Mouse (Mus musculus) limb, embryonic 10.5 days (tissue): ENCODE measurements at regions not wholly inside any gene's neighbourhood (a gene's known extent, or its start where the extent isn't known, plus 50 kb on each side); places are given as distances from the start of the nearest gene placed in this dataset.

Source experiments
- DNase-seq: peaks from one replicate; pipeline ENCODE4 v3.0.0-alpha.2; 2017; ENCODE audit warnings: low spot score
- H3K27ac ChIP-seq: fragments of 300-500 bp; sonication (generic); 2 replicates; pipeline ENCODE4 v1.5.1; 2016; ENCODE audit warnings: mild to moderate bottlenecking
- H3K27me3 ChIP-seq: fragments of 300-500 bp; sonication (generic); 2 replicates; pipeline ENCODE4 v1.6.1; 2016; ENCODE audit warnings: low read depth, mild to moderate bottlenecking; ENCODE audit not compliant: poor library complexity, severe bottlenecking
- H3K36me3 ChIP-seq: fragments of 300-500 bp; sonication (generic); 2 replicates; pipeline ENCODE4 v1.6.1; 2016; ENCODE audit warnings: mild to moderate bottlenecking, moderate library complexity
- H3K4me1 ChIP-seq: fragments of 300-500 bp; sonication (generic); 2 replicates; pipeline ENCODE4 v1.6.1; 2016
- H3K4me3 ChIP-seq: fragments of 300-500 bp; sonication (generic); 2 replicates; pipeline ENCODE4 v1.5.1; 2016; ENCODE audit warnings: mild to moderate bottlenecking, moderate library complexity
- H3K9me3 ChIP-seq: fragments of 300-500 bp; sonication (generic); replicated peaks from 2 replicates; pipeline ENCODE4 v1.6.1; 2016; ENCODE audit warnings: mild to moderate bottlenecking
- WGBS: fragments of 180-500 bp; shearing (Covaris S2); methylation state at CpG from one replicate; pipeline ENCODE4 v1.1.7; 2016; 5-methylcytosine and 5-hydroxymethylcytosine counted together

DNA sequence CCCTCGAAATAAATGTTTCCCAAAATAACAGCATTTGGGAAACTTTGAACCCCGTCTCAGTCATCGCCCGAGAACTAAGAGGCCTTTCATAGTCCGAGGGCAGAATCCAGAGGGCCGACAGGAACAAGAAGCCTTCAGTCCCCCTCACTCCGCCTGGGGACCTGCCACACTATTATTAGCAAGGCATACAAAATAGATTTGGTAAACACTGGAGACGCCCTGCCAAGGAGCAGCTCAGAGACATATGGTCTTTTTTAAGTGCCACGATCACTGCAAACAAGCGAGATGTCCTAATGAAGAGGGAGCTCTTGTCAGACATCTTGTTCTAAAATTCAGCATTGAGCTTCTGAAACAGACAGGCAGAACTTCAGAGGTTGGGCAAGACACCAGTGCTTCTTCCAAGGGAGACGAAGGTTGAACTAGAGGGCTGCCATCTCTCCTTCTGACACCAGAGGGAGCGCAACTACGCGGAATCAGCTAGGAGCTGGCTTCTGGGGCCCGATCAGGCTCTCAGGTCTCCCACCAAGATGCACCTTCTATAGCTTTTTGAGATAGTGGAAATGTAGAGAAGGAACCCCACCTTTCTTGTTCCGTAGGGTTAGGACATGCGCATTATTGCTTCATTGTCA lies 226.2 kb downstream of the Rnf144b start:
- H3K4me1 ChIP-seq, result no peaks in the 10 kb centered on the region
- H3K9me3 ChIP-seq, result no peaks in the 10 kb centered on the region
- no peak overlapping the region for H3K27ac ChIP-seq
- WGBS, result 52% methylated on average over 17 of the region's 17 CpGs
- no peaks in the 10 kb centered on the region for H3K27me3 ChIP-seq
- H3K4me3 ChIP-seq, result no peak overlapping the region
- DNase-seq, result peak; percentile 79
- no peaks in the 10 kb centered on the region for H3K36me3 ChIP-seq

DNA sequence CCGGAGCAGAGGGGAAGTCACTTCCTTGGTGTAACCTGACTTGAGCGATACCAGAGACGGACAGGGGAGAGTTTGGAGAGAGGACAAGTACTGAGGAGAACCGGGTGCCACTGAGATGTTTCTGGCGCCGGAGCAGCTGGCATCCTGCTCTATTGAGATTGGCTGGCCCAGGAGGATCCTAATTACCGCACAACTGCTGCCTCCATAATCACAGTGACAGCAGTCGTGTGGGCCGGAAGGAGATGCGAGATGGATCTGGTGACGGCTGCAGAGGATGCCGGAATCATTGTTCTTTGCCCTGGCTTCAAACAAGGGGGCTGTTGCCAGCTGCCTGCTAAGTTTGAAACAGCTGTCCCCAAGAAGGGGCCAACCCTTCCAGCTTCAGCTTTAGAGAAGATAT lies 232.0 kb downstream of the Rnf144b start:
- H3K4me3 ChIP-seq, result no peak overlapping the region
- H3K27ac ChIP-seq, result no peak overlapping the region
- no peaks in the 10 kb centered on the region for H3K27me3 ChIP-seq
- H3K9me3 ChIP-seq, result no peaks in the 10 kb centered on the region
- peaks cover 3% of the 10 kb centered on the region; the same call in 1 of the 2 replicates for H3K4me1 ChIP-seq
- 89% methylated on average over 12 of the region's 12 CpGs for WGBS
- no peaks in the 10 kb centered on the region for H3K36me3 ChIP-seq
- no peak for DNase-seq

DNA sequence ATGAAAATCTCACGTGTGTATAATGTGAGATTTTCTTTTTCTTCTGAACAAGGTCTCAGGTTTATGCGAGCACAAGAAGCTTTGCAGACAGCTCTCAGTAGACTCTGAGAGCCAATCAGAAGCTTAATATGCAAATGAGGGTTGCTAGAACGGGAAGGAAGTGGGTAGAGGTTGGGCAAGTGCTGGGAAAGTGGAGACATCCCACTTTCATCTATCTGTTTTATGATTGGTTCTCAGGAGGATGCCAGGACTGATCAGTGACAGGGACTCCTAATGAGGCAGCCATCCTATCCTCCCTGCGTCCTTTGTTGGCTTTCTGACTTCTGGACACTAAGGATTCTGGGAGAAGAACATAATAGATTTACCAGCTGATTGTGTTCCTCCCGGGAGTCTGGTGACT lies 232.7 kb downstream of the Rnf144b start:
- no peaks in the 10 kb centered on the region for H3K9me3 ChIP-seq
- H3K4me1 ChIP-seq, result peaks cover 3% of the 10 kb centered on the region; the same call in 1 of the 2 replicates
- DNase-seq, result no peak
- no peak overlapping the region for H3K27ac ChIP-seq
- 76% methylated on average over 5 of the region's 5 CpGs for WGBS
- no peaks in the 10 kb centered on the region for H3K36me3 ChIP-seq
- H3K4me3 ChIP-seq, result no peak overlapping the region
- H3K27me3 ChIP-seq, result no peaks in the 10 kb centered on the region

DNA sequence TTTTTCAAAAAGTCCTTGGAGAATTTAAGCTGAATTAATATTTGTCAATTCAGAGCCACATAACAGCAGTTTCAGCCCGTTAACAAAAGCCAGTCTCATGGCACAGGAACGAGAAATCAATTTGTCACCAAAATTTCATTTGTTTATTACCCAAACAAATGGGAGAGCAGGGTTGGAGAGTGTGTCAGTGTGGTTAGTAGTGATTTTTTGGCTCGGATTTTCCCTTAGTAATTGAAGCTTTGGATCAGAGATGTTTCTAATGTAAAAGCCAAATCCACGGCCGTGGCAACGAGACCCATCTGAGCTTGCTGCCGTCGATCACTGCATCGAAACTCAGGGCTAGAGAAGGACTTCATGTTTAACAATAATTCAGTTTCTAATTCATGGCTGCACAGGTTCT lies 236.5 kb downstream of the Rnf144b start:
- no peaks in the 10 kb centered on the region for H3K9me3 ChIP-seq

DNA sequence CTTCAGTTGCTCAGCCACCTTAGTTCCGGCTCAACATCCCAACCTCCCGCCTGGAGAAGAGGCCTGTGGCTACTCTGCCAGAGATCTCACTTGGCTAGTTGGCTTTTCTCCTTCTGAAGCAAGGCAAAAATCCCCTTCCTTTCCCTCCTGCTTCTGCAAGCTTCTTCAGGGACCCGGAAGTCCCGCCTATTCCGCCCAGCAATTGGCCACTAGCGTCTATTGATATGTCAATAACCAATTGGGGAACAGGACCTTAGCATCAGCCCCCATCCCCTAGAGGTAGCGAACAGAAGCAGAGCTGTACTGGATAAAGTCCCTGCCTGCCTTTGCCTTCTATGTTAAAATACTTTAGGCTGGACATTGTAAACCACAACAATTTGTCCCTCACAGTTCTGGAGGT lies 243.3 kb downstream of the Rnf144b start:
- no peaks in the 10 kb centered on the region for H3K36me3 ChIP-seq
- H3K27me3 ChIP-seq, result no peaks in the 10 kb centered on the region
- DNase-seq, result no peak
- H3K4me1 ChIP-seq, result no peaks in the 10 kb centered on the region
- no peak overlapping the region for H3K4me3 ChIP-seq
- 69% methylated on average over 7 of the region's 7 CpGs for WGBS
- no peaks in the 10 kb centered on the region for H3K9me3 ChIP-seq
- H3K27ac ChIP-seq, result no peak overlapping the region

More for the DNA sequence above, 236.5 kb downstream of the Rnf144b start:
- WGBS, result 85% methylated on average over 9 of the region's 9 CpGs
- Histone ChIP-seq H3K4me3 (no peak overlapping the region), H3K4me1 (peaks cover 3% of the 10 kb centered on the region; the same call in 1 of the 2 replicates), H3K27me3 (no peaks in the 10 kb centered on the region), H3K27ac (no peak overlapping the region), H3K36me3 (no peaks in the 10 kb centered on the region)
- DNase-seq, result no peak

DNA sequence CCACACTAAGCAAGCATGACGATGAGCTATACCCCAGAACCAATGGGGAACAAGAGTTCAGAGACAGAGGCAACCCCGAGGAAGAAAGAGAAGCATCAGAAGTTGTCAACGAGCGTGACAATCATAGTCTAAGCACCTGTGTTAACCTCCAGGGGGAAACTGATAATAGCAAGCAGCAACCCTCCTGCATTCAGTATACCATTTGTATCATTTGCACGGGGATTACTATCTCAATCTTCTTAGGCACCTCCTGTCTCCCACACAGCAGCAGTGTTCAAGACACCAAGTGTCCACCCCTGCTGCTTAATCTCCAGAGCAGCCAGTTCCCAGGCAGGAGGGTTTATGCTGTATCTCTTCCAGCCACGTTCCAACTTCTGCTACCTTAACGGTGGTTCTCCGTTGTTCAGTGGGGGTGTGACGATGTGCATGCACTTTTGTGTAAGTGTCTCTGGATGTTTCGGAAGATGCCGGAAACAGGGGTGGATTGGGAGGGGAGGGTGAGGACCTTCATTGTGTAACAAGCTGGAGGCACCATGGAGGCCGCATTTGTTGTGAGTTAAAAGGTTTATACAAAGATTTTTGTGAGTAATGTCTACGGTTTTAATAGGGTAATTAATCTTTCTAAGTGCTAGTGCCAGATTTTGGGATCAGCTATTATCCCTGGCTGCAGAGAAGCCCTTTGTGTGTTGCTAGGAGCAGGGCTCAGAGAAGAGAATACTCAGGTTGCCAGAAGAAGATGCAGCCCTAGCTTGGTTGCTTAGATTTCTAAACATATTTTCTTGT lies 245.8 kb downstream of the Rnf144b start:
- Histone ChIP-seq H3K9me3 (no peaks in the 10 kb centered on the region), H3K27me3 (no peaks in the 10 kb centered on the region), H3K36me3 (no peaks in the 10 kb centered on the region), H3K4me3 (no peak overlapping the region), H3K4me1 (no peaks in the 10 kb centered on the region), H3K27ac (no peak overlapping the region)
- DNase-seq, result no peak
- 75% methylated on average over 13 of the region's 13 CpGs for WGBS

DNA sequence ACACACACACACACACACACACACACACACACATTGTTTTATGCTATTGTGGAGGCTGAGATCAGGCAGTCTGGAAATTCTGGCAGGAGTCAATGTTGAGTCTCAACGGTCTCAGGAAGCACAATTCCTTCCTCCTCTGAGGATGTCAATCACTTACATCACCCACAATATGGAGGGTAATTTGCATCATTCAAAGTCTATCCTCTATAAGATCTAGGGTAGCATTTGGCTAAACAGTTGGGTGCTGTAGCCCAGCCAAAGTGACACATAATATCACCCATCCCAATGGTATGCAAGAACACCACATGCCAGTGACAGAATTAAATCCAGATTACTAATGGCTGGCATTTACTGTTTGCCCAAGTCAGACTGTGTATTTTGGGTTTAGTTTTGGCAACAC lies 252.1 kb downstream of the Rnf144b start:
- H3K27ac ChIP-seq, result no peak overlapping the region
- H3K36me3 ChIP-seq, result no peaks in the 10 kb centered on the region
- no peaks in the 10 kb centered on the region for H3K9me3 ChIP-seq
- 97% methylated on average over 1 of the region's 1 CpGs for WGBS
- H3K27me3 ChIP-seq, result no peaks in the 10 kb centered on the region
- no peaks in the 10 kb centered on the region for H3K4me1 ChIP-seq
- H3K4me3 ChIP-seq, result no peak overlapping the region
- DNase-seq, result no peak

DNA sequence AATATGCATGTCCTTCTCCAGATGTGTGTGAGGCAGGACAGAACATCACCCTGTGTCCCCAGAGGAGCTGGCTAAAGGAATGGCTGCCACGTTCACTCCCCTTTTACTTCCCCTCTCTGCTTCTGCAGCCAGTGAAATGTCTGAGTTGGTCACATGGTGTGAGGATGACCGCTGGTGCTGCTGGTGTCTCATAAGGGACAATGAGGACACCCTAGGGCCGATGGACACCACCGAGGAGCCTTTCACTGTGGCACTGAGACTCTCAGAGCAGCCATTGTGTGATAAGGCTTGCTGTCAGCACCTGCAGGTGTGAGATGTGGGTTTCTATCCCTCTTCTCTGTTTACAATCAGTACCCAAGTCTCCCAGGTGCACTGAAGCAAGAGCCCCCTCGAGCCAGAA lies 268.6 kb downstream of the Rnf144b start:
- DNase-seq, result no peak
- Histone ChIP-seq H3K9me3 (no peaks in the 10 kb centered on the region), H3K27ac (no peak overlapping the region), H3K4me3 (no peak overlapping the region), H3K36me3 (no peaks in the 10 kb centered on the region), H3K27me3 (no peaks in the 10 kb centered on the region), H3K4me1 (no peaks in the 10 kb centered on the region; the same call in 1 of the 2 replicates)
- WGBS, result 76% methylated on average over 5 of the region's 5 CpGs

DNA sequence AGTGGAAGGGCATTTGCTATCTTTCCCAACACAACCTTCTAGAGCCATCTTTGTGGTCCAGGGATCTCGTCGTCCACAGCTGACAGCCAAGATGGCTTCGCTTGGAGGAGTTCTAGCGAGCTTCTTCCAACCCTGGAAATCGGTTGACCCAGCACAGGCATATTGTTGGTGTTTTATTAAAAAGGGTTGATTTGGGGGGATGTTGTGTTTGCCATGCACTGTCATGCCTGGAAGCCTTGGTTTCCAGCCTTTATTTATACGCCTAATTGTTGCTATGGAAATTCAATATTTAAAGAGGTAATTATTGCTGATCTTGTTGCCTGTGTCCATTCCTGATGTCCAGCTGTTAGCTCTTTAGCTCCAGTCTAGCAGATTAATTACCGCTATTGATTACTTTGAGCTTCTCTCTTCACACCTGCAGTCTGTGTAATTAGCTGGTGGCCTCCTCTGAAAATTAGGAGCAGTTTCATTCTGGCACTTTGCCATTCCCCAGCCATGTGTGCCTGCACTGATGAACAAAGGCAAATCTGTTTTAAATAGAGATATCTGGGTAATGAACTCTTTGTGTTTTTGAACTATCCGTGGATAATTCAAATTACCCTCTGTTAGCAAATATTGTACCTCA lies 275.4 kb downstream of the Rnf144b start:
- Histone ChIP-seq H3K4me1 (peaks cover 5% of the 10 kb centered on the region; the same call in 1 of the 2 replicates), H3K36me3 (no peaks in the 10 kb centered on the region), H3K27ac (no peak overlapping the region), H3K4me3 (no peak overlapping the region), H3K9me3 (no peaks in the 10 kb centered on the region), H3K27me3 (no peaks in the 10 kb centered on the region)
- DNase-seq, result no peak
- 90% methylated on average over 8 of the region's 8 CpGs for WGBS

DNA sequence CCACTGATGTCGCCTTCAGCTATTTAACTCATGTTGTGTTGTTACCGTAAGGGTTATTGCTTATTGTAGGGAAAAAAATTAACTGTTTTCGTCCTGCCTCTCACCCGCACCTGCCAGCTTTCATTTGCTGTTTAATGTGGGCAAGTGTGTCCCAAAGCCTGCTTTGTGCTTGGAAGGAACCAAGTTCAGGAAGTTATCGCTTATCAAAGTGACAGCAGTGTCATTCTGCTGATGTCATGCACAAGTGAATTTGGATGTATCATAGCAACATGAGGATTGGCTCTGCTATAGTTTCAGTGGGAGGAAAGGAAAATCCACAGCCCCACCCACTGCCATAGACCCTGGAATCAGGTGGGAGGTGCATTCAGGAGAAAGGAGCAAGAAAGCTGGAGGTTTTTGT lies 276.5 kb downstream of the Rnf144b start:
- H3K27me3 ChIP-seq, result no peaks in the 10 kb centered on the region
- WGBS, result 93% methylated on average over 5 of the region's 5 CpGs

DNA sequence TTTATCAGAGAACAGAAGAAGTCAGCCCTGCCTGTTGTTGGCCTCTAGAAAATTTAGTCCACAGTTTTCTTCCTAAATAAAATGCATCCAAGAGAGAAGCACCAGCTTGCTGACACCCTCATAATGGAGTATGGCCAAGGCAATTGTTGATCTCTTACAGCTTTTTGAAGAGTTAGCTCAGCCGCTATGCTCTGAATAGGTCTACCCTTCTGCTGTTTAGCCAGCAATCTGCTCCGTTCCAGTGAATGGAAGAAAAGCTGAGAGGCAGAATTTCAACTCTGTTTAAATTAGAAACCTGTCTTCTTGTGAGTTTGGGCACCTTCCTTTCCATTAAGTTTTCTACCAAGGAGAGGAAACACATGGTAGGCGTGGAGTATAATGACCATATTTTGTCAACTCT lies 290.8 kb downstream of the Rnf144b start:
- Histone ChIP-seq H3K36me3 (no peaks in the 10 kb centered on the region), H3K9me3 (no peaks in the 10 kb centered on the region), H3K27me3 (no peaks in the 10 kb centered on the region), H3K4me3 (no peak overlapping the region), H3K4me1 (peaks cover 6% of the 10 kb centered on the region; the same call in 1 of the 2 replicates), H3K27ac (no peak overlapping the region)
- 91% methylated on average over 3 of the region's 3 CpGs for WGBS
- DNase-seq, result no peak

More for the DNA sequence above, 276.5 kb downstream of the Rnf144b start:
- no peak overlapping the region for H3K4me3 ChIP-seq
- no peak for DNase-seq
- H3K36me3 ChIP-seq, result no peaks in the 10 kb centered on the region
- H3K27ac ChIP-seq, result no peak overlapping the region
- H3K9me3 ChIP-seq, result no peaks in the 10 kb centered on the region
- peaks cover 5% of the 10 kb centered on the region; the same call in 1 of the 2 replicates for H3K4me1 ChIP-seq

DNA sequence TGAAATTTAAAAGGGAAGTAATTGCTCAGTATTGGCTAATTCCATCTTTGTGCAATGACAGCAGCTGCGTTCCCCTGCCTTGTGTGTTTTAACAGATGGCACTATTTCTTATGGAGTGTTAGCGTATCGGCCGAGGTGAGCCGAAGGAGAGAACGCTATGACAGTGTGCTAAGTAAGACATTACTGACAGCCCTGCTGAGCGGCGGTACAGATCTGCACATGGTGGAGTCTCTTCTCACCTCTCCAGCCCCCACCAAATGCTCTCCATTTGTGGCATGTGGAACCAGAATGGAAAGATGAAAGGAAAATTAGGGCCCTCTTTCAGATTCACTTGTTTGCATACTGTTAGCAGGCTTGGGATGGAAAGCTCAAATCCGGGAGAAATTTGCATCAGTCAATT lies 291.5 kb downstream of the Rnf144b start:
- Histone ChIP-seq H3K36me3 (no peaks in the 10 kb centered on the region), H3K27me3 (no peaks in the 10 kb centered on the region), H3K27ac (no peak overlapping the region), H3K9me3 (no peaks in the 10 kb centered on the region), H3K4me3 (no peak overlapping the region), H3K4me1 (no peaks in the 10 kb centered on the region; the same call in 1 of the 2 replicates)
- DNase-seq, result no peak
- 87% methylated on average over 9 of the region's 9 CpGs for WGBS

DNA sequence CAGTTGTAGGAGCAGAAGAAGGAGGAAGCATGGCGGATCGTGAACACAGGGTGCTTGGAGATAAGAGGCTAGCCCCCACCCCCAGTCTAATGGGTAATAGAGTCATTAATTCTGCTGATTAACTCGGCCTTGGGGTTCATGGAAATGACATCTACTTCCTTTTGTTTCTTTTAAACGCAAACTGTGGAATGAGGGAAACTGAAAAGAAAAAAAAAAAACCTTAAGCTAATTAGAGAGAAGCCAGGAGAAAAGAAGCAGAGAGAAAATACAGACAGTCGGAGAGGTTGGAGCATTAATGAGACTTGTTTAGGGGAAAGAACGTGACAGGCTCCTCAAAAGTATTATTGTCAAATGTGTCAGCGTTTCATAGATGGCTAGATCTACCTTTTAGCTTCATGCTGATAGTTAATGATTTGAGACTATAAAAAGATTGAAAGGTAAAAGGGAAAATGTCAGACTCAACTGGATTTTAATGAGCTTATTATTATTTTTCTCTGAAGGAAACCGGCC lies 307.5 kb downstream of the Rnf144b start:
- H3K36me3 ChIP-seq, result no peaks in the 10 kb centered on the region
- WGBS, result 65% methylated on average over 8 of the region's 8 CpGs
- no peak overlapping the region for H3K4me3 ChIP-seq
- no peak for DNase-seq
- H3K4me1 ChIP-seq, result 0 out of 2 replicates have a peak, but pooled peaks cover 3% of the 10 kb centered on the region
- H3K27ac ChIP-seq, result no peak overlapping the region
- H3K27me3 ChIP-seq, result no peaks in the 10 kb centered on the region
- no peaks in the 10 kb centered on the region for H3K9me3 ChIP-seq
